Mouse (Mus musculus) heart, adult 18-20 months (tissue): ENCODE results near the gene Rnf121. TPM values are rescaled to one million over a fixed set of nuclear protein-coding genes. Genes with fewer than 3 reads are reported as not detected.
A peak's percentile ranks its signal among the peaks of the same experiment; 100 is the strongest.

Source experiments
- DNase-seq, 2 experiments: peaks; one replicate each; pipeline ENCODE4 v3.0.0; 2021 to 2022; ENCODE audit warnings: mixed read lengths in 1 of 2
- long read RNA-seq, 2 experiments: library from polyadenylated mRNA; stranded (forward); transcript quantifications; one replicate each; pipeline ENCODE4 v2.0.0; 2021
- total RNA-seq, 2 experiments: library from RNA; stranded (reverse); gene quantifications; 2 replicates each; pipeline ENCODE4 v1.2.3; 2021

The Rnf121 gene
- total RNA-seq, result 10 to 100 TPM; 24.5 TPM
- long read RNA-seq, experiment 1, transcript Rnf121-202 (9 exons, 2,249 nt), result major isoform, 14 of 18 reads
- long read RNA-seq, experiment 1, partial matches to known transcripts, result 0 of 18 reads
- long read RNA-seq, experiment 1, other reads (novel, unspliced or antisense), result 2 of 18 reads
- long read RNA-seq, experiment 2, transcript Rnf121-202 (9 exons, 2,249 nt), result major isoform, 16 of 20 reads
- long read RNA-seq, experiment 2, partial matches to known transcripts, result 1 of 20 reads
- long read RNA-seq, experiment 2, other reads (novel, unspliced or antisense), result 3 of 20 reads

DNA sequence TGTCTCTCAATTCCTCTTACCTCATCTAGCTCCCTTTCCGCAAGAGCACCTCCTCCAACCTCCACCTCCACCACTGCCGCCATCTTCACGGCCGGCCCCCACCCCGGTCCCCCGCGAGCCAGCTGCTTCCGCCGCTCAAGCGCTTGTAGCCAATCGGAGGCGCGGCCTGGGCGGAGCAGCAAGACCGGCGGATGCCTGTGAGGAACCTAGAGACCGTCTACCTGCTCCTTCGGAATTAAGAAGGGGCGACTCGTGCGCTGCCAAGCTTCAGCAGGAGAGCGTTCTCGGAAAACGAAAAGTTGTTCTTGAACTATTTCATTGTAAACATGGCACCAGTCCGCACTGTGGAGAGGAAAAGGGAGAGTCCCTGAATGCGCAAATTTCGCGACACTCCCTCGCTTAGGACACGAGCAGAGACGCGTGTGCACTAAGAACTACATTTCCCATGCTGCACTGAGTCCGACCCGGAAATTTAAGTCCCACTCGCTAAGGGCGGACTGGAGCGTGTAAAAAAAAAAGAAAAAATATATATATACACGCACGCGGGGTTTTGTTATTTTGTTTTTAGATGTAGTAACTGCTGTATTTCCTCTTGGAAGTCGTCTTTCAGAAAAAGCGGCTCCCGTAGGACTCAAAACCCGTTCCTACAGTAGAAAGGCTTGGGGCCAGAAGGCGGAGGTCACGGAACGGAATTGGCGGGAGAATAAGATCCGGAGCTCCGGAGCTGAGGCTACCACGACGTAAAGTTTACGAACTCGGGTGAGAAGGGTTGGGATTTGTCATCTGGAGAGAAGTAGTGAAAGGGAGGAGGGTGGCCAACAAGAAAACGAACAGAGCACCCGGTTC is at the start of gene Rnf121, which contains the start of the genes Xndc1 and Xntrpc:
Rnf121 (minus strand) TSS at position 424 of the 846 bp plus-strand sequence.
Xndc1 (plus strand) TSS at position 466 of the 846 bp plus-strand sequence.
Xntrpc (plus strand) TSS at position 668 of the 846 bp plus-strand sequence.
- DNase-seq, result peak; percentile 96

DNA sequence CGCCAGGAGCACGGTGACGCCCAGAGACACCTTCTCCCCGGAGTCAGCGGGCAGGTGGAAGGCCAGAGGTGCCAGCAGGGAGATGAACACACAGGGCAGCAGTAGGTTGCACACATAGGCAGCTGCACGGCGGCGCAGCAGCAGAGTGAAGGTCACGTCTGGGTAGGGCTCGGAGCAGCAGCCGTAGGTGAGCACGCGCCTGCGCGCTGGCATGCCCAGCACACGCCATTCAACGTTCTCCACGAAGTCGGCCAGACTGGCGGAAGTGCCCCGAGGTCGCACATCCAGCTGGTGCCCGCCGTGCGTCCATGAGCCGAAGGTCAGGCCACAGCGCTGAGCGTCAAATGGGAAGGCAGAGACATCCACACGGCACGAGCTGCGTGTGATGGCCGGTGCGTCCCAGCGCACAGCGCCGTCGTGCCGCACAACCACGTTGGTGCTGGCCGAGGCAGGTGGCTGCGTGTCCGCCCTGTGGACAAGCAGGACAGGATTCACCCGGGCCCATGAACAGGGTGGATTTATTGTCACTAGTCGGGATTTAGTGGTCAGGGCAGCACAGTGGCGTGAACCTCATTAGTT is 48.0 kb upstream of the Rnf121 start:
- no peak for DNase-seq

- DNase-seq, result no peak
Measured at GRCm38 (mm10) chr7:102109746-102110145, 44.5 kb upstream of the Rnf121 start.

- DNase-seq, result no peak
Measured at GRCm38 (mm10) chr7:102109171-102109570, 43.9 kb upstream of the Rnf121 start, which contains the start of gene Art5. Gene Art5, minus strand, starts transcription at chr7:102109489.

GRCm38 (mm10) chr7:102108206-102108605 is 42.9 kb upstream of the Rnf121 start:
- peak in 1 of 2 experiments; percentile 37 for DNase-seq

DNA sequence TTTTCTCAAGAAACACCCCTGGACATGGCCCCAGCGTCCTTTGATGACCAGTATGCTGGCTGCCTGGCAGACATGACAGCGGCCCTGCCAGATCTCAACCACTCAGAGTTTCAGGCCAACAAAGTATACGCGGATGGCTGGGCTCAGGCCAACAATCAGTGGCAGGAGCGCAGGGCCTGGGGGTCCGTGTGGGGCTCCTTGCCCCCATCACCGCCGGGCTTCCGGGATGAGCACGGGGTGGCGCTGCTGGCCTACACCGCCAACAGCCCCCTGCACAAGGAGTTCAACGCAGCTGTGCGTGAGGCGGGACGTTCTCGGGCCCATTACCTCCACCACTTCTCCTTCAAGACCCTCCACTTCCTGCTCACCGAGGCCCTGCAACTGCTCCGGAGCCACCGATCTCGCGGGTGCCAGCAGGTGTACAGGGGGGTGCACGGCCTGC is 41.5 kb upstream of the Rnf121 start:
- DNase-seq, result peak; percentile 45 to 61

DNA sequence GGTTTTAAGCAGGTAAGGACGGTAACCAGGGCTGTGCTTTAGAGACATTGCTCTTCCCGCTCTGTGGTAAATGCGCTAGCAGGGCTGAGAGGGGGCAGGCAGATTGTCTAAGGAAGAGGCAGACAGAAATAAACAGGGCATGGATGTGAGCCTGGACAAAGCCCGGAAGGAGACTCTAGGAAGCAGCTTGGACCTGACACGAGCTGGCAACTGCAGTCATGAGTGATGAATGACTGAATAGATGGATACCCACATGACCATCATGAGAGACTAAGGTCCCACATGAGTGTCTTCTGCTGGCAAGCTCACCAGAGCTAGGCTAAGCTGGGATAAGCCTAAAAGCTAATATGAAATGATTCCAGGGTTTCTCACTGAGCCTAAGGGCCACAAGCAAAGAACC is 38.9 kb upstream of the Rnf121 start:
- peak in 1 of 2 experiments; percentile 34 for DNase-seq

GRCm38 (mm10) chr7:102103555-102103954 is 38.3 kb upstream of the Rnf121 start:
- DNase-seq, result no peak

- DNase-seq, result peak in 1 of 2 experiments; percentile 31
Measured at GRCm38 (mm10) chr7:102102696-102103095, 37.4 kb upstream of the Rnf121 start.

DNA sequence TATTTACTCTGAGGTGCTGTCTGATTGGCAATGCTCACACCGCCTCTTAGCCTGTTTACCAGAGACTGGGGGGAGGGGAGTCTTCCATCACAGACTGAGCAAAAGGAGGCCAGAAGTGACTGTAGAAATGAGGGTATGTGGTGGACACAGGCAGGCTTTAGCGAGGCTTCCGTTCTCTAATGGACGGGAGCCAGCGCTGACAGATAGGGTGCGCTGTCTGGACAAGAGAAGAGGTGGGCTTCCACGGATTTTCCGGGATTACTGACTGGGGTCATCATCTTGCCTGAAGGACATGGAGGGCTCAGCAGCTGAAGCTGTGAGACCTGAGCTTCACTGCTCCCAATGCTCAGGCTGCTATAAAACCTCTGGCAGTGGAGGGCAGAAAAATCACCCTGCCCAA is 37.0 kb upstream of the Rnf121 start:
- peak in 1 of 2 experiments; percentile 53 for DNase-seq

DNA sequence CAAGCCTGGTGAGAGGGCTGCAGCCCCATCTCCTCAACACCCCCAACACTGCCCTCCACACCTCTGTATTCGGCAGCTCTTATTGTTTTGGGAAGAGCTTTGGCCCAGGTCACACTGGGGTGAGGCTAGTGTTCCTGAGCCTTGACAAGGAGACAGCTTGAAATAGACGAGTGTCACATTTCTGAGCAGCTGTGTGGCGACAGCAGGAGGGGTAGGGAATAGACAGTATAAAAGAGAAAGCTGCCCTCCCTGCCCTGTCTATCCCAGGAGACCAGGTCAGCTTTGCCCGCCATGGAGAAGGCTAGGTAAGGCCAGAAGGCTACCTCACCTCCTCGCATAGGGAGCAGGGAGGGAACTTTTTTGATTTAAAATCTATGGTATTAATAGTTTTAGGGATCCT is 36.2 kb upstream of the Rnf121 start, which contains the start of gene Art1:
Art1 (plus strand) TSS at position 257 of the 400 bp plus-strand sequence.
- peak; percentile 71 to 74 for DNase-seq

DNA sequence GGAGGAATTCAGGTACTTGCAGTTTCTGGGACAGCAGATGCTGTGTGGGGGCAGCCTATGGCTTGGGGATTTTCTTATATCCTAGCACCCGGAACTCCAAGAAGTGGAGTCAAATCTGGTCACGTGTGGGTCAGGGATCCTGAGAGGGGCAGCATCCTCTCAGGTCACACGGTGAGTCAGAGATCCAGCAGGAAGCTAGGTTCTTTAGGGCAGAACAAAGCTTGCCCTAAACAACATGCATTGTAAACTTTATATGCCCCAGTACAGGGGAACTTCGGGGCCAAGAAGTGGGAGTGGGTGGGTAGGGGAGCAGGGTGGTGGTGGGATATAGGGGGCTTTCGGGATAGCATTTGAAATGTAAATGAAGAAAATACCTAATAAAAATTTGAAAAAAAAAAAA is 35.6 kb upstream of the Rnf121 start:
- DNase-seq, result no peak

DNA sequence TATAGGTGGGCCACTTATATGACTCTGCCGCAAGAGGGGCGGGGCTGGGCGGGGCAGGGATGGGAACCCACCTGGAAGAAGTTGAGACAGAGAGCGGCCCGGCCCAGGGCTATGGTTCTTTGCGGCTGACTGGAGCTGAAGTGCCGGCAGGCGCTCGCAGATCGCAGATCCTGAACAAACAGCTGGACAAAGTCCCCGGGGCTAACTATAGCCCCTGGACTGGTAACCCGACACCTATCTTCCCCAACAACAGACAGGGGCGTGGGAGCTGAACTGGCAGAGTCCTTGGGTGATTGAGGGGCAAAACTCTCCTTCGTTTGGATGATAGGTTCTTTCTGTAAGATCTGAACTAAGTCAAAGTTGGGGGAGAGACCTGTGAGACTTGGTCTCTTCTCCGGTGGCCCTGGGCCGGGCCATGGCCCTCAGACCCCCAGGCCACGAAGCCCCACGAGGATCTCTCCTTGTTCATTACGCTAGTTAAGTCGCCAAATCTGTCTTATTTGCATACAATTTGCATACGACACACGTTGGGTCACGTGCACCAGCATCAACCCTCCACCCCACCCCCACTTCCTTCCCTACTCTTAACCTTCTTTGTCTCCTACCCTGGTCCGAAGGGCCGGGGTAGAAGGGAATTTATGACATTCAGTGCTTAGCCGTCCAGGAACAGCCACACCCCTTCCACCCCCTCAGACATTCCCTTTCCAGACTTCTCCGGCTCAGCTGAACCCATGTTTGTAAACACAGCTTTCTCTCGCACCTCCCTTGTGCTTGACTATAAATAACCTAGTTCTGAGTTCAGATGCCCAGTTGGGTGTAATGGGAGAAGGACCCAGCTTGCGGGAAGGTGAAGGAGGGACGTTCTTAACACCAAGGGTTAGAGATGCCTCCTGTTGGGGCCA is 34.7 kb upstream of the Rnf121 start:
- DNase-seq, result peak; percentile 56 to 67

GRCm38 (mm10) chr7:102087336-102087735 is 22.1 kb upstream of the Rnf121 start:
- DNase-seq, result no peak

- DNase-seq, result no peak
Measured at GRCm38 (mm10) chr7:102084041-102084696, 18.9 kb upstream of the Rnf121 start.

GRCm38 (mm10) chr7:102082816-102083215 is 17.5 kb upstream of the Rnf121 start, which contains the start of gene Trpc2:
Gene Trpc2, plus strand, starts transcription at chr7:102083116.
- no peak for DNase-seq

DNA sequence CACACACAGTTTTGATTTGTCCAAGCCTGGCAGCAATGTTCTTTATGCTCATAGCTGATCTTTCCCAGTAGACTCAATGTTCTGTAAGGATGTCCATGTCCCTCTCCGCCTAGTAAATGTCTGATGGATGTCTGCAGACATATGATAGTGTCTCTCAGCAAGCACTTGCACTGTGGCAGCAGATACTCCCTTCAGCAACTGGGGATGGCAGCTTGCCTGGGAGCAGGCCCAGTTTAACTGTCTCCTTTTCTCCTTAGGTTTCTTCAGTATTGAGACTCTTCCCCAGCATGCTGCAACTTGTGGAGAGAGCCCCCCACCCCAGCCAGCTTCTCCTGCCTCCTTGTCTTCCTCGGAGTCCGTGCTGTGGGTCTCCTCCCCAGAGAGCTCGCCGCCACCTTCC is 16.5 kb upstream of the Rnf121 start:
- no peak for DNase-seq

DNA sequence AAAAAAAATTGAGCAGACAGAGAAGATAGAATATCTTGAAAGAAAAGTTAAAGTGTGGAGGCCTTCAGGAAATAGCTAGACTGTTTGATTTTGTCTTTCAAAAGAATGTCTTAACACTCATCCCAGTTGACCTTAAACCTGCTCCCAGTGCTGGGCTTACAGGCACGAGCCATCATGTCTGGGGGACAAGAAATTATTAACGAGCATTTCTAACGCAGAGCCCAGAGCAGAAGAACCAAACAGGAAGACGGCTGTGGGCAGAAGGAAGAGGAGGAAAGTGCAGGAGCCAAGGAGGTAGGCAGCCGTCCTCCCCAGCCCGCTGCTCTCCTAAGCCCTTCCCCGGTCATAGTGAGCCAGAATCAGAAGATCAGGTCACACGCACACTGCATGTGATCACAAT is 15.0 kb upstream of the Rnf121 start:
- DNase-seq, result no peak

- peak in 1 of 2 experiments; percentile 50 for DNase-seq
Measured at GRCm38 (mm10) chr7:102078517-102078916, 13.2 kb upstream of the Rnf121 start.

- peak in 1 of 2 experiments; percentile 28 for DNase-seq
Measured at GRCm38 (mm10) chr7:102076714-102077296, 11.5 kb upstream of the Rnf121 start.
